Mouse (Mus musculus) bone marrow macrophage, adult 2 months (primary cell): ENCODE results near the gene Peli2.

ENCODE experiments used
- CTCF ChIP-seq: IDR thresholded peaks from 2 replicates; pipeline ENCODE4 v1.5.1; 2012; ENCODE audit warnings: low read depth, mild to moderate bottlenecking, low read length, moderate library complexity
- POLR2A ChIP-seq: IDR thresholded peaks from 2 replicates; pipeline ENCODE4 v1.6.1; 2012; ENCODE audit warnings: mild to moderate bottlenecking, low read depth, low read length, borderline replicate concordance

DNA sequence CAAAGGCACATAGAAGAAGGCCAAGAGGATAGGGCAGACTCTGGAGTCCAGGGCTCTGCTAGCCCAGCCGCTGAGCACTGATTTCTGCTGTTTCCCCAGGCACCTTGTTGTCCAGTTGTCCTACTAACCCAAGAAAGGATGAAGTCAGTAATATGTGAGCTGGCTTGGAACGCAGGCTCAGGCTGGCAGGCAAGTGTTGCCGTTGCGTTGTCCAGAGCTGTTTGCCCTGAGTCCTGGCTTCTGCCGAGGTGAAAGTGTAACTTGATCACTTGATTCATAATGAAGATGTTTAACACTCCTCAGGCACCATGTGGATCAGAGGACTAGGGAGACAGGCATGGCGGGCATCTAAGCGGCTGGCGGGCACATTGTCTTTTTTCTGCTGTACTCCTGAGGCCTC is 21.1 kb downstream of the Peli2 start:
- no peak for TF ChIP-seq POLR2A
- no peak for TF ChIP-seq CTCF
